Mouse (Mus musculus) G1E (cell line): ENCODE data around the gene Ccdc85c.

Experiments used
- CTCF ChIP-seq: IDR thresholded peaks from 2 replicates; pipeline ENCODE4 v1.5.1; 2012; ENCODE audit warnings: low read depth, low read length, inconsistent platforms, mixed read lengths
- GATA1 ChIP-seq: IDR thresholded peaks from 2 replicates; pipeline ENCODE4 v1.6.1; 2012; ENCODE audit warnings: borderline replicate concordance, low read length, inconsistent platforms, mixed read lengths
- GATA2 ChIP-seq: IDR thresholded peaks from 2 replicates; pipeline ENCODE4 v1.6.1; 2012; ENCODE audit warnings: low read depth, low read length, inconsistent platforms, borderline replicate concordance
- POLR2AphosphoS5 ChIP-seq: IDR thresholded peaks from 2 replicates; pipeline ENCODE4 v1.6.1; 2012; ENCODE audit warnings: low read depth, low read length, inconsistent platforms; ENCODE audit not compliant: insufficient replicate concordance
- TAL1 ChIP-seq: conservative IDR thresholded peaks from 2 replicates; pipeline ENCODE4 v1.6.1; 2012; ENCODE audit warnings: low read depth, low read length, inconsistent platforms, mixed read lengths

GRCm38 (mm10) chr12:108310041-108310440 is 34.8 kb upstream of the Ccdc85c start:
- no peak for TF ChIP-seq CTCF
- TF ChIP-seq POLR2AphosphoS5: no peak
- no peak for TF ChIP-seq TAL1
- no peak for TF ChIP-seq GATA1
- no peak for TF ChIP-seq GATA2
